Mouse (Mus musculus) lung, adult 2 months (tissue): ENCODE data around the gene C2cd4d. TPM values are rescaled to one million over a fixed set of nuclear protein-coding genes. Genes with fewer than 3 reads are reported as not detected.

ENCODE experiments used
- DNase-seq: peaks from one replicate; pipeline ENCODE4 v3.0.0; 2022
- H3K4me1 ChIP-seq: fragments of 200-500 bp; 2 replicates; pipeline ENCODE4 v1.6.1; 2011; ENCODE audit warnings: low read length; ENCODE audit not compliant: control insufficient read depth, insufficient read depth
- H3K4me3 ChIP-seq: fragments of 200-500 bp; replicated peaks from 2 replicates; pipeline ENCODE3; 2011; ENCODE audit warnings: low read depth, mild to moderate bottlenecking, control low read depth, low read length; ENCODE audit errors: extremely low read depth
- CTCF ChIP-seq: fragments of 200-500 bp; IDR thresholded peaks from 2 replicates; pipeline ENCODE4 v1.5.1; 2011; ENCODE audit warnings: mild to moderate bottlenecking, low read length, control low read depth; ENCODE audit not compliant: insufficient read depth
- POLR2A ChIP-seq: fragments of 200-500 bp; IDR thresholded peaks from 2 replicates; pipeline ENCODE4 v1.6.1; 2011; ENCODE audit warnings: low read depth, mild to moderate bottlenecking, control low read depth, low read length, borderline replicate concordance; ENCODE audit errors: extremely low read depth
- WGBS: fragments of 180-500 bp; shearing (Covaris S2); methylation state at CpG from one replicate; pipeline ENCODE4 v1.1.7; 2018; 5-methylcytosine and 5-hydroxymethylcytosine counted together
- polyA plus RNA-seq: library from polyadenylated mRNA; depleted of rRNA; stranded (reverse); fragments of >200 nt; gene quantifications from 2 replicates; pipeline ENCODE4 v1.2.3, GENCODE M21; 2012; rRNA removed

Gene C2cd4d
- 0.37 and 0.83 TPM in 2 replicates for polyA plus RNA-seq

DNA sequence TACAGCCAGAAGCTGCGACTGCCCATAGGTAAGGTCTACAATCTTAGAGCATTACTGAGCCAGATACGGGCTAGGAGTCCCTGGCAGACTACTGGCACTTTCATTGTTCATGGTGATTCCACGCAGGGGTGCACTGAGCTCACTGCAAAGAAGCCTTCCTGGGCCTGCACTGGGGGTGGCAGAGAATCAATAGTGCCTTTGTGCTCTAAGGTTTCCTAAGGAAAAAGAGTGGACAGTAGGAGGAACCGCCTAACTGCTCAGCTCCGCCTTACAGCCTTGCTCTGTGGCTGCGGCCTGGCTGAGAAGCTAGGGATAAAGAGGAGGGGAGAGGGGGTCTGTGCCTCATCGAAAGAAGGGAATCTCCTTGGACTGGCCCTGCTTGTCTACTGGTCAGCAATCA is at the start of gene C2cd4d:
C2cd4d (plus strand) TSS at position 301 of the 400 bp plus-strand sequence.
- TF ChIP-seq CTCF (no peak), POLR2A (no peak)
- WGBS = 75% methylated on average over 7 of the region's 7 CpGs

DNA sequence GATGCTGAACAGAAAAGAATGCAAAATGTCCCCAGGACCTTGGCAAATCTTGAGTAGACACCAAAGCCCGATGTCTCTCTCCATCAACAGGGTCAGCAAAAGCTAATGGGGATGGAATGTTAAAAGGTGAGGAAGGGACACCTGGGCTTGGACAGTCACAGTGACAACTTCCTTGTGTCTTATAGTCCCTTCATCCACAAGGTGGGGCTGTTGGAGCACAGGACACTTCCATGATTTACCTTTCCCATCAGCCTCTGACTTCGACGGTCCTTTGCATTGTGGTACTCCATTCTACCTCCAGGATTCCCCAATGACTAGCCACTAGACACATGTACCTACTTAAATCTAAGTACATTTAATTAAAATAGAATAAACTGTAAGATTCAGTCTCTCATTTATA is 33.6 kb upstream of the C2cd4d start:
- Histone ChIP-seq H3K4me1 (no peaks in the 10 kb centered on the region), H3K4me3 (no peak overlapping the region)
- no peak for TF ChIP-seq POLR2A
- peak; percentile 31; the same call in 1 of the 2 replicates for TF ChIP-seq CTCF
- no peak for DNase-seq
- 55% methylated on average over 3 of the region's 3 CpGs for WGBS

More for the DNA sequence above, at the start of gene C2cd4d:
- H3K4me3 ChIP-seq = no peak within 1 kb of the TSS
- no peaks in the 10 kb centered on the region for H3K4me1 ChIP-seq
- no peak for DNase-seq

- H3K4me3 ChIP-seq = no peak overlapping the region
- no peak for TF ChIP-seq POLR2A
- TF ChIP-seq CTCF = no peak
- no peaks in the 10 kb centered on the region for H3K4me1 ChIP-seq
- WGBS = 94% methylated on average over 4 of the region's 4 CpGs
- DNase-seq = no peak
These were observed 27.8 kb upstream of the C2cd4d start for GRCm38 (mm10) chr3:94334442-94334841.

- Histone ChIP-seq H3K4me3 (no peak overlapping the region), H3K4me1 (no peaks in the 10 kb centered on the region)
- TF ChIP-seq POLR2A (no peak), CTCF (no peak)
- WGBS = 56% methylated on average over 3 of the region's 3 CpGs
- DNase-seq = no peak
These were observed 23.7 kb upstream of the C2cd4d start for GRCm38 (mm10) chr3:94338522-94338921.

- no peak for DNase-seq
- TF ChIP-seq CTCF (no peak), POLR2A (no peak)
- no peak within 1 kb of the TSS for H3K4me3 ChIP-seq
- WGBS = 17% methylated on average over 3 of the region's 3 CpGs
- H3K4me1 ChIP-seq = no peaks in the 10 kb centered on the region
These were observed 20.2 kb upstream of the C2cd4d start, which contains the start of gene Them5 for GRCm38 (mm10) chr3:94341959-94342422. Gene Them5 (plus strand): TSS chr3:94342099.

DNA sequence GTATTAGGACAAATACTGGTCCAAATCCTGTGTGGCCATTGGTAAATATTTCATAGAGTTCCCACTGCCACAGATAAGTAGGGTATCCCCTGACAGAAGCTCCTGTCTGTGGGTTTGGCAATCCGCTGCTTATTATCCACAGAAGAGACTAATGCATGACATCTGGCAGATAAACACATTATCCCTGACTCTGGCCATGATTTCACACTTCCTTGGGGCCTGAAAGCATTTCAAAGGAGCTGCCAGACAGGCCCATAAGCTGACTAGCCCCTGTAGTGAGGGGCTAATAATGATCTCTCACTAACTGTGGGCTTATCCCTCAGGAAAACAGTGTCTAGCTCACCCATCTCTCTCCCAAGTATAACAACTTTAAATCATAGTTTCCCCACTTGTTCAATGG is 19.7 kb upstream of the C2cd4d start:
- TF ChIP-seq CTCF = no peak
- TF ChIP-seq POLR2A = no peak
- Histone ChIP-seq H3K4me1 (no peaks in the 10 kb centered on the region), H3K4me3 (no peak overlapping the region)
- no peak for DNase-seq
- 74% methylated on average over 1 of the region's 1 CpGs for WGBS

- WGBS = 75% methylated on average over 2 of the region's 2 CpGs
- TF ChIP-seq POLR2A (no peak), CTCF (no peak)
These were observed 18.1 kb upstream of the C2cd4d start for GRCm38 (mm10) chr3:94344182-94344581.

DNA sequence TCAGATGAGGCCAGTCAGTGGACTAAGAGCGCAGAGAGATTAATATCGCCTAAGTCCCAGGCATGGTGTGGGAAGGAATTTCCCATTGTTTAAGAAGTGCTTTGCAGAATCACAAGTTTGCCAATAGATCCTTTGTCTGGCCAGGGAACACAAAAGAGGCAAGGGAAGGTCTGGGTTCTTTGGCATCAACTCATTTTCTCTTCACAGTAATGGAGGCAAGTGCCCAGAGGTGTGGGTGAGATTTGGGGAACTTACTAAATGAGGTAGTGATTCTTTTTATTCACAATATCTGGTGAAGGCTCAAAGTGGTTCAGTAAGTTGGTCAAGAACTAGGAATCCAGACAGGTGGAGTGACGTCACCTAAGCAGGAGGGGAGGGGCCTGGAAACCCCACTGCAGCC is 17.3 kb upstream of the C2cd4d start:
- no peaks in the 10 kb centered on the region for H3K4me1 ChIP-seq
- no peak overlapping the region for H3K4me3 ChIP-seq
- no peak for TF ChIP-seq CTCF
- TF ChIP-seq POLR2A = no peak
- DNase-seq = no peak
- WGBS = 64% methylated on average over 3 of the region's 3 CpGs

More at GRCm38 (mm10) chr3:94344182-94344581, 18.1 kb upstream of the C2cd4d start:
- no peak for DNase-seq
- Histone ChIP-seq H3K4me3 (no peak overlapping the region), H3K4me1 (no peaks in the 10 kb centered on the region)

DNA sequence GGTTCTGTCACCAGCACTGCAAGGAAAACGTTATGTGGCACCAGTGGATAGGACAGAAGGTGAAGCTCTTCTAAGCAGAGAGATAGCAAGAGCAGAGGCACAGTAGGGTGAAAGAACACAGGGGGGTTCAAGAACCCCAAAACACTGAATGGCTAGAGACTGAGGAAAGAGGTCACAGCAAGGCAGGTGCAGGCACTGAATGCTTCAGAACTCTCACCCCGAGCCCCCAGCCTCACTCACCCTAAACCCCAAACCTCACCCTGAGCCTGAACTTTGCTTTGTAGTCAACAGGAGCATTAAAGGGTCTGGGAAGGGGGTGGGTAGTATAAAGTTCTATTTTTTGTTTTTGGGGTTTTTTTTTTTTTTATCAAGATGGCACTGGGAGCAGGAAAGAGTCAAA is 14.1 kb upstream of the C2cd4d start:
- WGBS = 67% methylated on average over 2 of the region's 2 CpGs
- TF ChIP-seq CTCF = no peak
- no peak for TF ChIP-seq POLR2A
- DNase-seq = no peak
- Histone ChIP-seq H3K4me3 (no peak overlapping the region), H3K4me1 (no peaks in the 10 kb centered on the region)

DNA sequence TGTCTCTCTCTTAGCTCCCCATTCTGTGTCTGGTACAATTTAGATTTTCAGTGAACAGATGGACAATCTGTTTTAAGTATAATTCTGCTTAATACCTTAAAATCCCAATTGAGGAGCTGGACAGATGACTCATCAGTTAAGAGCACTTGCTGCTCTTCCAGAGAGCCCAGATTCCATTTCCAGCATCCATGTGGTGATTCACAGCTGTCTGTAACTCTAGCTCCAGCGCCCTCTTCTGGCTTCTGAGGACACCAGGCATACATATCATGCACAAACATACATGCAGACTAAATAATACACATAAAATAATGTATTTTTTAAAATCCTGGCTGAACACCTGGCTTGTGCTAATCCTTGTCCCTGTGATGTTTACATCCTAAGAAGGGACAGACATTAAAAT is 1.4 kb upstream of the C2cd4d start:
- H3K4me3 ChIP-seq = no peak overlapping the region
- H3K4me1 ChIP-seq = no peaks in the 10 kb centered on the region
- no peak for DNase-seq
- TF ChIP-seq CTCF (no peak), POLR2A (no peak)
- 0% methylated on average over 1 of the region's 1 CpGs for WGBS
